Mouse (Mus musculus) heart, postnatal 0 days (tissue): ENCODE measurements around the gene Siglech.

Experiments used
- CTCF ChIP-seq: IDR thresholded peaks from 2 replicates; pipeline ENCODE4 v1.5.1; 2016; ENCODE audit warnings: antibody characterized with exemption, control low read depth, low read depth
- EP300 ChIP-seq: IDR thresholded peaks from 2 replicates; pipeline ENCODE4 v1.6.1; 2016; ENCODE audit warnings: antibody characterized with exemption, low read depth

DNA sequence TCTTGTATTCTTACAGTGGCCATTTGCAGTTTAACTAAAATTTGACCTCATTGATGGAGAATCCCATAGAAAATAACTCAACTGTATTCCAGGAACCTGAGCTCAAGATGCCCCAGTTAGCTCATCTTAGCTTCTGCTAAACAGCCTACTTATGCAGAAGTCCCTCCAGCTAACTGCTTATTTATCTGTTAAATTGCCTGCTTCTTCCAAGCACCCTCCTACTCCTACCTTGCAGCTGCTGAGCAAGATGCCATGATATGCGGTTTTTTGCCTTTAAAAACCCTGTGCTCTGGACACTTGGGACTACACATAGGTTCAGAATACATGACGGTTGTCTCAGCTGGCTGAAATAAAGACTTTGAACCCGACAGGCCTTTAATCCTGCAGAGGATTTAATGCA is 8.6 kb upstream of the Siglech start:
- no peak for TF ChIP-seq CTCF
- no peak for TF ChIP-seq EP300
